Mouse (Mus musculus) retina, adult 2 months (tissue): Measurements from ENCODE around the gene Efr3b.
"Not testable (repeated sequence)": the region's sequence is repeated elsewhere in the genome, so short reads cannot be mapped to it uniquely, and the experiment has no call there.

ENCODE experiments used
- DNase-seq: peaks from one replicate; pipeline ENCODE4 v3.0.0-alpha.2; 2012; ENCODE audit warnings: low read depth, low spot score

Gene Efr3b

DNA sequence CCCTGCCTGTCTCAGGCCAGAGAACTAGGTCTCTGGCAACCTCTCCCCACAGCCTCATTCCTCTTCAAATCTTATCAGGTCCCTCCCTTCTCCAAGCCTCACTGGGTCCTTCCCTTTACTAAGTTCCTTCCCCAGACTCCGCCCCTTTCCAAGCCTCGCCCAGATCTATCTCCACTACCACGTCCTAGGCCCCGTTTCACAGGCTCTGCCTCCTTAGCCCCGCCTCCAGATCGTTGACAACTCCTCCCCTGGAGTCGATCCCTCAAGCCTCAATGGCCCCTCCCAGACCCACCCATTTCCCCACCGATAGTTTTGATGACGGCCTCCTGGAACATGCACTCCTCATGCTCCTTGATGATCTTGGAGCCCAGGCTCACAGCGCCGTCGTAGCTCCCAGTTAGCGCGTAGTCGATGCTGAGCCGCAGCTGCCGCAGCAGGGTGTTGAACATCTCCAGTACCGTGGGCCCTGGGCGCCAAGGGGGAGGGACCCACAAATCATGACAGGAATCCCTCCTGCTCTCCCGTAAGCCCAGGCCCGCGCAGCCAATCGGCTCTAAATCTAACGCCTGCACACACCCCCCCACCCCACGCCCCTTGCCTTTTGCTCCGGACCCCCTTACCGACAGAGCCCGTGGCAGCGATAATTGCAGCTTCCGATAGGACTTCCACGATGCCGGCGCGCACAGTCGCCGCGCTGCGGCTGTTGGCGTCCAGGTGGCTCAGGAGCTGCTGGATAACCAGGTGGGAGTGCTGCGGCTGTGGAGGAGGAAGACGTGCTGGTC, 57.2 kb downstream of the Efr3b start:
- DNase-seq = no peak

DNA sequence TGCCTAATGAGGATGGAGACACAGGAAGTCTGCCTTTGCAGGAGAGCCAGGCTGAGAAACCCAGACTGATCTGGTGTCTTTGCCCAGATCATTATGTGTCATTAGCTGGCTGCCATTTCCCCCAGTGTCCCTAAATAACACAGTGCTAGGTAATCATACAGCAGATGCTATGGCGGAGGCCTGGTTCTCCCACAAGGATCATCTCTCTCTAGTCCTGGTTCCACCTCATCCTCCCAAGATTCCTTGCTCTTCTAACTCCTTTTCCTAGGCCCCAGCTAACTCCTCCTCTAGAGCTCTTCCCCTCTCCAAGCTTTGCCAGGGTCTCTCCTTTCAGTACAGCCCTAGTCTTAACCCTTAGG, 57.7 kb downstream of the Efr3b start:
- no peak for DNase-seq

DNA sequence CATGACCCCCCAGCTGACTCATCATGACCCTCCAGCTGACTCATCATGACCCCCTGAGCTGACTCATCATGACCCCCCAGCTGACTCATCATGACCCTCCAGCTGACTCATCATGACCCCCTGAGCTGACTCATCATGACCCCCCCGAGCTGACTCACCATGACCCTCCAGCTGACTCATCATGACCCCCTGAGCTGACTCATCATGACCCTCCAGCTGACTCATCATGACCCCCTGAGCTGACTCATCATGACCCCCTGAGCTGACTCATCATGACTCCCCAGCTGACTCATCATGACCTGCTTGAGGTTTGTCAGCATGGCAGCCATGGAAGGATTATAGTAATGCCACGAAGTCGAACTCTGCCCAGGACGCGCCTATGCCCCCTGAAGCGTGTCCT, 65.5 kb downstream of the Efr3b start:
- not testable (repeated sequence) for DNase-seq

DNA sequence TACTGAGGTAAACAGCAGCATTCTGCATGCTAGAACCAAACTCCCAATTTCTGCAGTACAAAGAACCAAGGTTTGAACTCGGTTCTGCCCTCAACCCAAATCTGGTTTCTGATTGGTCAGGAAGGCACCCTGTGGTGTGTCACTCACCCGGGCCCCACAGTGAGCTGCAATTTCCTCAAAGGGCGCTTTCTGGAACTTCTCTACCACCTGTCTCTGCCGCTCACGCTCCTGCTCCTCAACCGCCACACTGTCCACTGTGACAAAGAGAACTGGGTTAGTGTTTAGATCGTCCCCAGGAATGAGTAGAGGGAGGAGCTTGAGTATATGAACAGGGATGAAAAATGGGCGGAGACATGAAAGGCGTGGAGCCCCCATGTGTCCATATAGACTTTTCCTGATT, 70.3 kb downstream of the Efr3b start:
- no peak for DNase-seq

DNA sequence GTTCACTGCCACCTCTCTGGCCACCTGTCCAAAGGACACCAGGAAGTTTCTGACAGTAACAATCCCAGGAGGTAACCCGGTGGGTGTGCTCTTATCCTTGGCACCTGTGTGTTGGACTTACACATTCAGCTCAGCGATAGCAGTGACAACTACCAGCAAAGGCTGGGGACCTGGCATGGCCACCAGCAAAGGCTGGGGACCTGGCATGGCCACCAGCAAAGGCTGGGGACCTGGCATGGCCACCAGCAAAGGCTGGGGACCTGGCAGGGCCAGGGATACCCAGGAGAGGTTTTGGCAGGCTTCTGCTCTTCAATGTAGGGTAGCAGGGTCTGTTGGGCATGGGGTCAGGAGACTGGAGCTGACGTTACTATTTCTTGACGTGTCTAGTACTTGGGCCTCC, 71.5 kb downstream of the Efr3b start:
- DNase-seq = no peak

DNA sequence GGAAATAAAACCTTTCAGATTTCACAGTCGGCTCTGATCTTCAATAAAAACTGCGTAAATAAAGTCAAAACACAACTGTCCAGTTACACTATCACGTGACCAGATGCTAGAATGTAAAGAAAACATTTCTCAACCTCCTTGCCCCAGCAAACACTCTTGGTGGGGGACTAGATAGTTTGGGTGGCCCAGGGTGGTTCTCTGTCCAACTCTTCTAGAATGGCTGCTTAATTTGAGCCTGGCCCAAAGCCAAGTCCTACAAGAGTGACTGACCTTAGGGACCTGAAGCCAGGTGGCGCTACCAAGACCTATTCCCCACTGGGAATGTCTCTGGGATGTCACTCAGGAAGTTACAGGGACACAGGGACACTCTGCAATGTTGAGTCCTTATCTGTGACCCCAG, 78.2 kb downstream of the Efr3b start:
- no peak for DNase-seq

DNA sequence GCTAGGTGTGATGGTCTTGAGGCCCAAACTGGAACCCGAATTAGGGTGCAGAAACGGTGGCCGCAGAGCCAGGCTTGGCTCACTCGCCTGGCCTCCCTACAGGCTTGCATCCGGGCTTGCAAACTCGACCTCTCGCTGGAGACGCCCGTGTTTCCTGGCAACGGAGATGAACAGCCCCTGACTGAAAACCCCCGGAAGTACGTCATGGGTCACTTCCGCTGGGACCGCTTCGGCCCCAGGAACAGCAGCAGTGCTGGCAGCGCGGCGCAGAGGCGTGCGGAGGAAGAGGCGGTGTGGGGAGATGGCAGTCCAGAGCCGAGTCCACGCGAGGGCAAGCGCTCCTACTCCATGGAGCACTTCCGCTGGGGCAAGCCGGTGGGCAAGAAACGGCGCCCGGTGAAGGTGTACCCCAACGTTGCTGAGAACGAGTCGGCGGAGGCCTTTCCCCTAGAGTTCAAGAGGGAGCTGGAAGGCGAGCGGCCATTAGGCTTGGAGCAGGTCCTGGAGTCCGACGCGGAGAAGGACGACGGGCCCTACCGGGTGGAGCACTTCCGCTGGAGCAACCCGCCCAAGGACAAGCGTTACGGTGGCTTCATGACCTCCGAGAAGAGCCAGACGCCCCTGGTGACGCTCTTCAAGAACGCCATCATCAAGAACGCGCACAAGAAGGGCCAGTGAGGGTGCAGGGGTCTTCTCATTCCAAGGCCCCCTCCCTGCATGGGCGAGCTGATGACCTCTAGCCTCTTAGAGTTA, 78.7 kb downstream of the Efr3b start:
- DNase-seq = peak; percentile 87

DNA sequence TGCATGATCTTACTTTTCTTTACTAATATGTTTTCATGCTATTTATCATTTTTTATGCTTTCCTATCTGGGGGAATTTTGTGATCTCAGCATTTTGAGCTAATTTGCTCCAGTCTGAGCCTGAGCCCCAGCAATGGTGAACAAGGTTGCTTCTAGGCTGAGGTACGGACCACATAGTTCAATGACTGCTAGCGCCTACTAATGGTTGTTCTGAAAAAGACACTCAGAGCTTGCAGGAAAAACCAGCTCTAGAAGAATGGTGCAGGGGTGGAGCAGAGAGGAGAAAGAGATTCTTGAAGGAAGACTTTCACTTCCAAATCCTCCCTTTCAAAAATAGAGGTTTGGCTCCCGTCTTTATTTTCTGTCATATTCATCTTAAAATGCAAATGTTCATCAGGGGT, 82.4 kb downstream of the Efr3b start:
- peak; percentile 8 for DNase-seq

DNA sequence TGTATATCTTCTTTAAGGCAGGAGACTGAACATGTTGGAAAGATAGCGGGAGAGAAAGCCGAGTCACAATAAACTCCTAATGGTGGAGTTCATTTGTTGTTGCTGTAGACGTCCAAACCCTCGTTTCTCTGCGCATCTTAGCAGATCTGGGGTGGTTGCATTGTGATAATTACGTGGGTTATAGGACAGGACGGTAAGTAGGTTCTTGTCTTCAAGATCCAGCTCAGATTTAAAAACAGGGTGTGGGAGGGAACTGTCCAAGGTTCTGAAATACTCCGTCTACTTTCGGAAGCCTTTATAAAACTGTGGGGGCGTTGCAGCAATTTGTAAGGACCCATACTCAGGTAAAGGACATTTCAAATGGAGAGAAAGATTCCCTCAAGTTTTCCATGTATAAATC, 83.3 kb downstream of the Efr3b start:
- no peak for DNase-seq

DNA sequence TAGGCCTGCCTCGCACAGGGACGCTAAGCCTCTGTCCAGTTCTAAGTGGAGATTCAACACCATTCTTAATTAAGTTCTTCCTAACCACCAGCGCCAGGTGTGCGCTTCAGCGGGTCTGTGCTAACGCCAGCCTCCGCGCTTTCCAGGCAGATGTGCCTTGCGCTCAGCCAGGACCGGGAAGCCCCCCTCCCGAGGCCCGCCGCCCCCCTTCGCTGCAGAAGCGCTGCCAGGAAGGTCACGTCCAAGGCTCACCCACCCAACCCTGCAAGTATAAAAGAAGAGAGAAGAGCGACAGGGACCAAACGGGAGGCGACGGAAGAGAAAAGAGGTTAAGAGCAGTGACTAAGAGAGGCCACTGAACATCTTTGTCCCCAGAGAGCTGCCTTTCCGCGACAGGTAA, 84.1 kb downstream of the Efr3b start, which contains the start of gene Pomc:
Gene Pomc (plus strand): TSS at position 301 of the 400 bp plus-strand sequence.
- no peak for DNase-seq

DNA sequence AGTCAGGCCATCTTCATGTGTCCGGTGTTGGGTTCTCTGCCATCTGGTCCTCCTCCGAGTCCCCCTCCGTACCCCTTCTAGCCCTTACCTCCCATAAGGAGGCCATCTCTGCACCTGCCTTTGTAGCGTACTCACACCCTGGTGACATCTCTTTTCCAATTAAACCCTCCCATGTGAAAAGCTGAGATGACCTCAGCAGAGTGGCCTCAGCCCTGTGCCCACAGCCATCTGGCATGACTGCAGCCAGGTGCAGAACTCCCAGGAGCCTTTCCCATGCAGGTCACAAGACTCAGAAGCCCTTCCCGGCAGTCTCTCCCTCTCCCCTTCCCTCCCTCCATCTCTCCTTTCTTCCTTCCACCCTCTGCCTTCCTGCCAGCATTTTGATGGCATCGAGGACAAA, 91.2 kb downstream of the Efr3b start:
- DNase-seq = no peak

DNA sequence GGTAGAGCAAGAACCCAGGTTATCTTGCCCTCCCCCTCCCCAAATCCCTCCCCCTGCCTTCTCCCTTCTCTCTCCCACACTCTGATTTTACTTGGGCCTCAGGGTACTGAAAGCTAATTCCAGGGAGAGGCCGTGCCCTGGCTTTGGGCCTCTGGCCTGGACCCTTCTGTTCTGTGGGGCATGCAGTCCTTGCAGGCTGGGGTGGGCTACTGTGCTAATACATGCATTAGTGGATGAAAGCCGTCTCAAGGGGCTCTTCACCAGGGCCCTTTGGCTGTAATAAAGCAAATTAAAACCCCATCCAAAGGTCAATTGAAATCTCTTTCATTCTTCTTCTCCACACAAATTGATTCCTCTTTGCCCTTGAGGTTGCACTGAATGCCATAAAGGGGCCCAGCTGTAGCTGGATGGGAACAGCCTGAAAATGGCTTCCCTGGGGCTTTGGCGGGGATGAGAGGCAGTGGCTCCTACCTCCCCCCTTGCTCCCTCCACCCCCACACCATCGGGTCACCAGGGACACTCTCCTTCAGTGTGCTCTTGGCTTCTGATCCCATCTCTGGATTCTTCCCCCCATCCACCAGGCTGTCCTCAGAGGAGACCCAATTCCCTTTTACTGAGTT, 94.2 kb downstream of the Efr3b start:
- DNase-seq = no peak

DNA sequence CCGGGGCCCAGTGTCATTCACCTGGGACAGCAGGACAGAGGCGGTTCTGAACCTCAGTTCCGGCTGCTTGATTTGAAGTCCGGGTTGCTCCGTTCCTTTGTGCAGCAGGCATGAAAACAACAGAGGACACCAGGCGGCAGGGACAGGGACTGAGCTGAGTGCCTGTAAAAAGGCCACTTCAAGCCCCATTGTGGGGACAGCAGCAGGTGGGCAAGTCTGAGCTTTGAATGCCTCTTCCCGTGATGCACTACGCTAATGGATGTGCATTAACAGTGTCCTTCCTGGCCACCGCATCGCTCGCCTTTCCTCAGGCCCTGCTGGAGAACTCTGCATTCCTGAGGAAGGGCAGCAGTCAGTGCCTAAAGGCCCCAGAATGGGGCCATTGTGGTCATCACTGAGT, 96.7 kb downstream of the Efr3b start:
- DNase-seq = no peak

DNA sequence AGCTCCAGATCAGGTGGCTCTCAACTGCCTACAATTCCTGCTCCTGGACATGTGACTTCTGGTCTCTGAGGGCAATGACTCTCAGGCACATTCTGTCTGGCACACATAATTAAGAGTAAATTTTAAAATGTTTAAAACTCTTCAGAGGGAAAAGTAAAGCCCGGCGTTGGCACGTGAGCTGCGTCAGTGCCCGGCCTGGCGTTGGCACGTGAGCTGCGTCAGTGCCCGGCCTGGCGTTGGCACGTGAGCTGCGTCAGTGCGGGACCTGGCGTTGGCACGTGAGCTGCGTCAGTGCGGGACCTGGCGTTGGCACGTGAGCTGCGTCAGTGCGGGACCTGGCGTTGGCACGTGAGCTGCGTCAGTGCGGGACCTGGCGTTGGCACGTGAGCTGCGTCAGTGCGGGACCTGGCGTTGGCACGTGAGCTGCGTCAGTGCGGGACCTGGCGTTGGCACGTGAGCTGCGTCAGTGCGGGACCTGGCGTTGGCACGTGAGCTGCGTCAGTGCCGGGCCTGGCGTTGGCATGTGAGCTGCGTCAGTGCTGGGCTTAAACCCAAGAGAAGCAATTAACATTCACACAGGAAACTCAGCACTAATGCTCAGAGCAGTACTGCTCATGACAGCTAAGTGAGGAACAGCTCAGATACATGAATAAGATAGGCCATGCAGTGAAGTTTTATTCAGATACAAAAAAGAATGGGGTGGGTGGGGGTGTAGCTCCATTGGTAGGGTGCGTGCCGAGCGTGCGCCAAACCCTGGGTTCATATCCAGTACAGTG, 108.4 kb downstream of the Efr3b start:
- not testable (repeated sequence) for DNase-seq

DNA sequence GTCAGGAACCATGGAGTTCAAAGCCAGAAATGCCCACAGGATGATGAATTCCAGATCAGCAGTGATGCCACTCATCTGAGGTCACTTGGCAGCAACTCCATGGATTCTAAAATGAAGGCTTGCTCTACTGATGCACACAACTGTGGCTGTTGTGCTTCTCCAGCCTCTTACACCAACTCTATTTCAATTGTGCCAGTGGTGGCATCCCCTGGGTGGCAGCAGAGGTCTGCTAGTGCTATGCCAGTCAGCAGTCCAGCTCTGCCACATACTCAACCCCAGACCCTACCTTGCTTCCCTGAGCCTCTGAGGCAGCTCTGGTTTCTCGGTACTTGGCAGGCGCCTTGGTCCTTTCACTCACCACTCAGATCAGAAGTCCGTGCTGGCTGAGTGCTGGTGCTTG, 109.9 kb downstream of the Efr3b start:
- no peak for DNase-seq

DNA sequence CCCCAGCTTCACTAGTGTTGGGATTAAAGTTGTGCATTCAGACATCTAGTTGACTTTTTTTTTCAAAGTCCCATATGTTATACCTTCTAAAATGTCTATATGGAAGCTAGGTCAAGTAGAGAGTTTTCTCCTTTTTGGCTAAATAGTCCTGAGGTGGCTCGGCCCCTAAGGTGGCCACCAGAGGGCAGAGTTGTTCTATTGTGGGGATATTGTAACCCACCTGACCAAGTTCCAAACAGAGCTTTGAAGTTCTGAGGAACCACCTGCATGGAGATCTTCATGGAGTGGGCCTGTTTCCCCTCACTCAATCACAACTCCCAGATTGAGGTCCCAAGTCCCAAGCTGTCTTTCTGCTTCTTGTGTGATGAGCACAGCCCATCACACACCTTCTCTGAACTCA, 112.6 kb downstream of the Efr3b start:
- DNase-seq = peak; percentile 28

DNA sequence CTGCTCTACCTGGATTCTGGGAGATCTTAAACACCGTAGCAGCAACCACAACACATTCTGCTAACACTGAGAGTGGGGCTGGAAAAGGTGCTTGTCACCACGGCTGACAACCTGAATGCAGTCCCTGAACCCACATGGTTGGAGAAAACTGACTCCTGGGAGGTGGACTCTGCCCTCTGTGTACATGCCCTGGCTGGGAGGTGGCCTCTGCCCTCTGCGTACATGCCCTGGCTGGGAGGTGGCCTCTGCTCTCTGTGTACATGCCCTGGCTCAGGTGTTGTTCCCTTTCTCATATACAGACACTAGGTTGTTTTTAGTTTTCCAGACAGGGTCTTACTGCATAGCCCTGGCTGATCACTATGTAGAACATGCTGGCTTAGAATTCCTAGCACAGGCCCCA, 119.3 kb downstream of the Efr3b start:
- DNase-seq = no peak

DNA sequence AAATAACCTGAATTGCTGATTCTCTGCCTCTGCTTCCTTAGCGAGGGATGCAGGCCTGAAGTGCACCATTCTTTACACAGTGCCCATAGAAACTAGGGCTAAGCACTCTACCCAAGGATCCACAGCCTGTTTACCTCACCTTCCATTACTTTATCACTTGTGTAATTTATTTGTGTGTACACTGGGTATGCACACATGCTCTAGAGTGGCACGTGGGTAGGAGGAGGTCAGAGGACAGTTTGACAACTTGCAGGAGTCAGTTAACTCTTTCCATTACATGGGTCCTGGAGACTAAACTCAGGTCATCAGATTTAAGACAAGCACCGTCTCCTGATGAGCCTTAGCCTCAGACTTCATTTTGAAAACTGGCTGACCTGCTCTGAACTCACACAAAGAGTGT, 120.1 kb downstream of the Efr3b start:
- DNase-seq = no peak

DNA sequence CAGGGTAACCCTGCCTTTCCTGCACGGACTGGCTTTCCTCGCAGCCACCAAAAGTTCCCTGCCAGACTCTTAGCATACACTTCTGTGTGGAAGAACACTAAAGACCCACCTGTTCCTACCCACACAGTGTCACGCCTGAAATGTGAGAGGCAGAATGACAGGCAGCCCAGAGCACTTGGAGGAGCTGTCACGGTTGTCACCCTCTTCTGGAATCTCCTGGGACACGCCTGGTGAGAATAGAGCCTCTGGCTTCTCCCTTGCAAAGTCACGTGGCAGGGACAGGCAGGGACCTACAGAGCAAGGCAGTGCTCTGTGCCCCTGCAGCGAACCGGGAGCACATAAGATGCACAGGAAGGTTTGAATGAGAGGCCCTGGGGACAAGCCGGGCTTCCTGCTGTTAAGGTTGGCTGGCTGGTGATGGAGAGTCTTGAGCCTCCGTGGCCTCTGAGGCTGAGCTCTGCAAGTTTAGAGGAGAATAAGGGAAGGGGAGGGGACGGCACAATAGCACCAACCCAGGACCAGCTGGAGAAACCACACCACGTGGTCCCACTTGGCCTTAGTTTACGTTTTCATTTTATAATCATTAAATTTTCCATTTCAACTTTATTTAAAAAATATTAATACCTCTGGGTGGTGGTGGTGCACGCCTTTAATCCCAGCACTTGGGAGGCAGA, 120.9 kb downstream of the Efr3b start:
- no peak for DNase-seq

DNA sequence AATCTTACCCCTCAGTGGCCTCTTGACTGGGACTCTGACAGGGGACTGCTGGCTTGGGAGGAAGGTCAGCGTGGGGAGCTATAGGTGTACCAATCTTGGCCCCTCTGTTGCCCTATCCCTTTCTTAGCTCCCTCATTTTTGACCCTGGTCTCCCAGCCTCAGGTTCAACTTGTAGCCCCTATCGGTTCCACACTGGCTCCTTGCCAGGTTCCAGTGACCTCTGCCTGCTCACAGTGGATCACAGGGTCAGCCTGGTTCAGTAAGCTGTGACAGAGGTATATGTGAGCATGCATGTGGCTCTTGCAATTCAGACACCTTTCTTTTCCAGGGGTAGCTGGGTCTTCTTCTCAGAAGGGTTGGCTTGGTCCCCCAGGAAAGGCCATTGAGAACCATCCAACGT, 122.9 kb downstream of the Efr3b start:
- DNase-seq = no peak
